Mouse (Mus musculus): ENCODE measurements around the gene Zc3h4. TPM values are rescaled to one million over a fixed set of nuclear protein-coding genes. Genes with fewer than 3 reads are reported as not detected.

The Zc3h4 gene
- total RNA-seq, 2 experiments from 2014 or later: 36.8 to 39.3 TPM

DNA sequence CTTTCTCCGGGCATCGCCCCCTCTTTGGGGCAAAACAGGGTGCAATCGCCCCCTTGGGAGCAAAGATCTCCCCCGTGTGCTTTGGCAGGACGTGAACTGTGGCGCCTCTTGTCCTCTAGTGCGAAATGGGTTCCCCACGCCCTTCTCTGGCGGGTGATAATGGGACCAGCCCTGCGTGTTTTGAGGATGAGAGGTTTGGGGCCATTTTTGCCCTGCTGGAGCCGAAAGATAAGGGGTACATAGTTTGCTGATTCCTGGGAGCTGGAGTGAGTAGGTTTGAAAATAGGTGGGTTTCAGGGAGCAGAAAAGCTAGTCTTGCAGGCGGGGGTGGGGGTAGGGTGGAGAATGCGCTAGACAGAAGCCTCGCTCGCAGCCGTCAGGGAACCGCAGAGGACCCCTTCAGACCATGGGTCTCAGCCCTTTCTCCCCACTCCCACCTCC is 1.3 kb downstream of the Zc3h4 start:
- peak; percentile 57 for DNase-seq

- DNase-seq: no peak
These were observed 1.7 kb downstream of the Zc3h4 start for GRCm38 (mm10) chr7:16402449-16402848.

DNA sequence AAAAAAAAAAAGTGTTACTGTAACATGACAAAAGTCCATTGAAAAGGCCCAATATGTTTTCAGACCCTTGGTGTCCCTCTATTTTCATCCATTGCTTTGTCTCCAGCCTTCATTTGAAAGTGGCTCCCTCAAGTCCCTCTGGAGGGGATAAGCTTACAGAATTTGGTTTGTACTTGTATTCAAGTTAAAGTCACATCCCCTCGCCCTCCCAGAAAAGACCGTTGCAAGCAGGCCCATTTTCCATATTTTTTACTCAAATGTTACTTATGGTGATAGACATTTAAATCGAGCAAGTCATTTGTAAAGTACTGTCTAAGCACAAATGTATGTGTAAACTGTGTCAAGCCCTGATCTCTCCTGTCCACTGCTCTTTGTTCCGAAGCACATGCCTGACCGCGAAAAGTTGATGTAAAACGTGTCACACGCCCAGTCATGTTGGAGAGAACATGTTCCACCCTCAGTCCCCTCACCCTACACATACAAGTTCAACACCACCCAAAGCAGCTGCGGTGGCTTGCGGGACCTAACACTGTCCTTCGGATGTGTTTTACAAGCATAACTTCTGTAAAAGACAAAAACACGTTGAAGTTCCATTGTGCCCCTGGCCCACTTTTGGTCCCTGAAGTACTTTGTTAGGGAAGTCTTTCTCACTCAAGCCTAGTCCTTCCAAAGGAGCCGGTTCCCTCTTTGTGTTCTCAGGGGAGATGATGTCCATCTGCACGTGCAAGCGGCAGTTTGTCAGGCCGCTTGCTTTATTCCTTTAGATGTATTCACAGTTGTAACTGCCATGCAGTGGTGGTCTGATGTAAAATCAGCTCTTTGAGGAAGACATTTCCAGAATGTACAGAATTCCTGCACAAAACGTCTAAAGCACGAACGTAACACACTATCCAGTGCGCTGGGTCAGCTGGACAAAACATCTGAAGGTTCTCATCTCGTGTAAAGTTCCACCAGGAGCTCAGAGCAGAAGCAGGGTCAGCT is 2.5 kb downstream of the Zc3h4 start:
- DNase-seq: no peak

- DNase-seq: no peak
These were observed 3.8 kb downstream of the Zc3h4 start for GRCm38 (mm10) chr7:16404315-16405072.

DNA sequence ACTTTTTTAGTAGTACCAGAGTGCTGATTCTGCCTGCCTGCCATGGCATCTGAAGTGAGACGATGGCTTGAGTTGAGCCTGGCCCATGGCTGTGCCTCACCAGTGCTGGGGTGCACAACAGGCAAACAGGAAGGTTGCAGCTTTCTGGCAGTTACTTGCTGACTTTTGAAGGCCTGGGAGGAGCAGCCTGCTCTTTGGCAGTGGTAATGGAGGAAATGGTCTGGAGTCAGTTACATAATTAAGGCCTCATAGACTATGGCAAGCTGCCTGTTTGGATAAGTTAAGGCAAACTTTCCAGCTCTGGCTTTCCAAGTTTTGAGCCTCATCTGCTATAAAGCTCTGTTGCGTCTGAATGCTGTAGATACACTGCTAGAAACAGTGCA is 4.4 kb downstream of the Zc3h4 start:
- DNase-seq: peak; percentile 49

GRCm38 (mm10) chr7:16405516-16406351 is 5.0 kb downstream of the Zc3h4 start:
- DNase-seq: peak; percentile 75

DNA sequence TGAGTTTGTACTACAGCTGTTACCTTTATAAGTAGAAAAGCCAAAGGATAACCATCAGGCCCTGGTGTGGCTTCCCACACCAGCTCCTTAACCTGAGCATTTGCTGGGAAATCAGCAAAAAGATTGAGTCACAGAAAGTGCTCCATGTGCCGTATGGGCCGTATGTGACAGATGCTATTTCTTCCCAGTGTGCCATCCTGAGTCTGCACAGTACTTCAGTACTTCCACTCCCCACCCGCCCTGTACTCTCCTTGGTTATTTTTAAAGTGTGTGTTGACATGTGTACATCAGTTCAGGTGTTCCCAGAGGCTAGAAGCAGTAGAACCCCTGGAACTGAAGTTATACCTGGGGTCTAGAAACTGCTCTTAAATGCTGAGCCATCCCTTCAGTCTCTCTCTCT is 6.3 kb downstream of the Zc3h4 start:
- no peak for DNase-seq

DNA sequence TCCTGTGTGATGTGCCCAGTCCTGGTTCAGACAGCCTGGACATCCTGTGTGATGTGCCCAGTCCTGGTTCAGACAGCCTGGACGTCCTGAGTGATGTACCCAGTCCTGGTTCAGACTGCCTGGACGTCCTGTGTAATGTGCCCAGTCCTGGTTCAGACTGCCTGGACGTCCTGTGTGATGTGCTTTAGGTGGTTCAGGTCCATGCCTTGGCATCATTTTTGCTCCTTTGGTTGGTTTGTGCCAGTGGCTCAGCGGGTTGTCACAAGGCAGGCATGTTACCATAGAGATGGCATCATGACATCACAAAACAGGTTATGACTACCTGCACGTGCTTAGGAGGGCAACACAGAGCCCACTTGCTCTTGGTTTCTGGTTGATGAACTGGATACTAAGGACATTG is 10.4 kb downstream of the Zc3h4 start:
- no peak for DNase-seq

- DNase-seq: no peak
These were observed 11.6 kb downstream of the Zc3h4 start for GRCm38 (mm10) chr7:16412220-16412896.

DNA sequence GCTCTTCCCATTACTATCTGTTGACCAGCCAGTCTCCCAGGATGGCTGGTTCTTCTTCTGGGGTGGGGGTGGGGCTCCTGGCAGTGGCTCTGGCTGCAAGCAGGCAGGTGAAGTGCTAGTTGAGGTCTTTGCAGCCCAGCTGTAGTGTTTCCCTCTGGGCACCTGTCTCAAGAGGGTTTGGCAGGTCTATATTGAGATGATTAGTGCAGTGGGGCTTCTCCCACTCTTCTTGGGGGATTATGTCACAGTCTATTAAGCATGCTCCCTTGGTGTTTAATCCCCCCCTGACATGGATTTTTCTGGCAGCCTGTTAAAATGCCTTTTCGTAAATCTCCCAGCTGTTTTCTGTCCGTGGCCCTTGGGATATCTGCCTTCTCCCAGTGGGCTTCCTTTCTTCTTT is 12.2 kb downstream of the Zc3h4 start:
- DNase-seq: no peak

DNA sequence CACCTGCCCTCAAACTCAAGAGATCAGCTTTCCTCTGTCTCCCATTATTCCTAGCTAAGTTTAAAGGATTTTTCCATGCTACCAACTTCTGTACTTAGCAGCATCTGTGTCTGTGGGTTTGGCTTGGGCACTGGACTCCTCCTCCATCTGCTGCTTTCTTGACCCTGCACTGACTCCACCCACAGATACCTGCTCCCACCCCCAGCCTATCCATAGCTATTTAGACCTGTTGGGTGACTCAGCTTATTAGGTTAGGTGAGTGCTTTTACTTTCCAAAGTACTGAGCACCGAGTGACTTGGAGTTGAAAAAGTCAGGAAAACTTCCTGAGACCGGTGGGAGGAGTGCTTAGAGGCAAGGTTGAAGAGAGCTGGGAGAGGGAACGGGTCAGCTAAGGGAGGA is 14.7 kb downstream of the Zc3h4 start:
- no peak for DNase-seq

- peak; percentile 66 for DNase-seq
These were observed 16.5 kb downstream of the Zc3h4 start for GRCm38 (mm10) chr7:16417141-16417771.

GRCm38 (mm10) chr7:16418713-16419112 is 18.0 kb downstream of the Zc3h4 start:
- DNase-seq: no peak

- DNase-seq: no peak
These were observed 19.9 kb downstream of the Zc3h4 start for GRCm38 (mm10) chr7:16420493-16421118.

DNA sequence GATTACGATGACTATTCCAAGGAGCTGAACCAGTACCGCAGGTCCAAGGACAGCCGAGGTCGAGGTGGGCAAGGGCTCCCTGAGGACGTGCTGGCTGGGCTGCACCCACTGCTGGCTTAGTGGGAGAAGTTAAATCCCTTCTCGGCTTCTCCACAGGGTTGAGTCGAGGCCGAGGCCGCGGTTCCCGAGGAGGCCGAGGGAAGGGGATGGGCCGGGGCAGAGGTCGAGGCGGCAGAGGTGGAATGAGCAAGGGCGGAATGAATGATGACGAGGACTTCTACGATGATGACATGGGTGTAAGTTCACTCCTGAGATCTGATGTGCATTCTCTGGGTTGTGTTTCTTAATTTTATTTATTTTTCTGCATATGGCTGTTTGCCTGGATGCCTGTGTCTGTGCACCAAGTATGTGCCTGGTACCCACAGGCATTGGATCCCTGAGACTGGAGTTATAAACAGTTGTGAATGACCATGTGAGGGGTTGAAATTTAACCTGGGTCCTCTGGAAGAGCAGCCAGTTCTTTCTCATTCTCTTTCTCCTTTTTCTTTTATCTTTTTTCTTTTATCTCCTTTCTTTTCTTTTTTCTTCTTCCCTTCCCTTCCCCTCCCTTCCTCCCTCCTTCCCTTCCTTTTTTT is 21.6 kb downstream of the Zc3h4 start:
- DNase-seq: no peak

DNA sequence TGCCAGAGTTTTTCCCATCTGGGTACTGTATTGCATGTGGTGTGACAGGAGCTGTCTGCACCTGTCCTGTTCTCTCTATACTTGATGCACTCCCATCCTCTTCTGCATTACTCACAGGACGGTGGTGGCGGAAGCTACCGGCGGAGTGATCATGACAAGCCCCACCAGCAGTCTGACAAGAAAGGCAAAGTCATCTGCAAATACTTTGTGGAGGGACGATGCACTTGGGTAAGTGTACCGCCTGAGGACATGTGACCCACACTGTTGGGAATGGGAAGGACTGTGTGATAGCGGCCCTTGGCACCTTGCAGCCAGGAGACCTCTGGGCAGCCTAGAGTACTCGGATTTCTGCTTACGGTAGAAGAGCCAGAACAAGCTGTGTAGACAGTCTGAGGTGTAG is 23.0 kb downstream of the Zc3h4 start:
- DNase-seq: no peak

GRCm38 (mm10) chr7:16425721-16426120 is 25.0 kb downstream of the Zc3h4 start:
- no peak for DNase-seq

- DNase-seq: peak; percentile 93
These were observed 25.5 kb downstream of the Zc3h4 start for GRCm38 (mm10) chr7:16426129-16426729.

DNA sequence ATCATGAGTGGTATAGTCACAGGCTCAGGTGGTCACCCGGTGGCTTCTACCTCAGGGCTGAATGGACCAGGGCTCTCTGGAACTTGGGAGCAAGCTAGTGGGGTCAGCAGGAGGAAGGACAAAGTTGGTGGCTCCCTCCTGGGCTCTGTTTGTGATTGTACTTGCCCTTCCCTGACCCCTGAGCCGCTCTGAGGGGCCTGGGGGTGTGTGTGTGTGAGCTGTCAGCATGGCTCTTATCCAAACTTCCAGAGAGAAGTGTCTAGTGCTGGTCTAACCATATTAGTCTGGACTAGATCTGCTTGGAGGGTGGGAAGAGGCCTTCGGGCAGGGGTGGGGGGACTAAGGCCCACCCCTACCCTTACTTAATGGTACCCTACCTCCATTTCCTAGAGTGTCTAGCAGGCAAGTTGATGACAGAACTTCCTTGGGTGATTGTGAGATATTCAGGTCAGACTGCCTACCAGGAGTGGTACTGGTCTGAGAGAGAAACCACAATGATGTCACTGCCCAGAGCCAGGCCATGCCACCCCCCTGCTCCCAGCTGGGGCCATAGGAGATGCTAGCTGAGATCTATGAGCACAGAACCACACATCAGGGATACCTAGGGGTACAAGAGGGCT is 32.8 kb downstream of the Zc3h4 start:
- DNase-seq: no peak

GRCm38 (mm10) chr7:16435088-16435487 is 34.4 kb downstream of the Zc3h4 start:
- no peak for DNase-seq

Measured in heart, postnatal 4 days (tissue).